Mouse (Mus musculus) thymus, adult 2 months (tissue): ENCODE data around the gene 2610028H24Rik.

Source experiments
- CTCF ChIP-seq: fragments of 200-500 bp; IDR thresholded peaks from 2 replicates; pipeline ENCODE4 v1.5.1; 2012; ENCODE audit warnings: mild to moderate bottlenecking, control low read depth, low read length, moderate library complexity, borderline replicate concordance; ENCODE audit not compliant: control insufficient read depth, poor library complexity, insufficient read depth; ENCODE audit errors: extremely low read depth
- POLR2A ChIP-seq: fragments of 200-500 bp; IDR thresholded peaks from 2 replicates; pipeline ENCODE4 v1.6.1; 2012; ENCODE audit warnings: mild to moderate bottlenecking, low read length, control low read depth, moderate library complexity; ENCODE audit not compliant: control insufficient read depth, poor library complexity, insufficient read depth; ENCODE audit errors: extremely low read depth

GRCm38 (mm10) chr10:76416811-76417210 is 32.1 kb upstream of the 2610028H24Rik start:
- TF ChIP-seq CTCF (no peak), POLR2A (no peak)
